Mouse (Mus musculus): ENCODE results near the gene Foxj3. TPM values are rescaled to one million over a fixed set of nuclear protein-coding genes. Genes with fewer than 3 reads are reported as not detected.

Gene Foxj3
- polyA plus RNA-seq, 1 experiment: 13.1 TPM

DNA sequence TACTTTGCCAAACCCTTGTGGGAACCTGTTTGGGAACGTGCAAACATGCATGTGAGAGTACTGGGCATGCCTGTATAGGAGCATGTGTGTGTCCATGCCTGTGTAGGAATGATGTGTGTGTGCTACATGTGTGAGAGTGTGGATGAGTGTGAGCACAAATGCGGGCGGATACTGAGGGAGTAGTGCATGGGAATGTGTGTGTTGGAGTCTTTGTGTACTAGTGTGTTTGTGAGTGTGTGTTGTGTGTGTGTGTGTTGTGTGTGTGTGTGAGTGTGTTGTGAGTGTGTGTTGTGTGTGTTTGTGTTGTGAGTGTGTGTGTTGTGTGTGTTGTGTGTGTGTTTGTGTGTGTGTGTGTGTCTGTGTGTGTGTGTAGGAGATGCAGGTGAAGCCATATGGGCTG is 131.4 kb downstream of the Foxj3 start:
- Histone ChIP-seq H3K4me3 (no peak overlapping the region), H3ac (ENCODE audit: control insufficient read depth, insufficient read length) (no peak overlapping the region), H3K4me2 (ENCODE audit: low read depth) (no peak overlapping the region), H3K79me2 (ENCODE audit: control insufficient read depth, insufficient read depth) (no peaks in the 10 kb centered on the region), H3K27me3 (ENCODE audit: control insufficient read depth, insufficient read depth, insufficient read length) (peaks cover 26% of the 10 kb centered on the region), H3K36me3 (ENCODE audit: control insufficient read depth, insufficient read depth) (no peaks in the 10 kb centered on the region)
- TF ChIP-seq MYOG (IDR thresholded peaks at IDR 0.05; ENCODE audit: control insufficient read depth in 1 of 3, insufficient read depth in 1 of 3, insufficient read length in 2 of 3, low read depth in 2 of 3): no peak
- TF ChIP-seq E2F4 (IDR thresholded peaks at IDR 0.05; ENCODE audit: insufficient read depth): no peak
- TF ChIP-seq REST (IDR thresholded peaks at IDR 0.05; ENCODE audit: insufficient read depth, insufficient read length): no peak
- TF ChIP-seq TCF3 (IDR thresholded peaks at IDR 0.05; ENCODE audit: insufficient read length, low read depth): no peak
- no peak for TF ChIP-seq USF1 (IDR thresholded peaks at IDR 0.05; ENCODE audit: low read depth)
- no peak for TF ChIP-seq POLR2AphosphoS2 (IDR thresholded peaks at IDR 0.05; ENCODE audit: insufficient read length, low read depth)
- TF ChIP-seq MYOD1 (IDR thresholded peaks at IDR 0.05; ENCODE audit: control insufficient read depth in 1 of 3, insufficient read length in 2 of 3, low read depth in 2 of 3): no peak
- TF ChIP-seq TCF12 (IDR thresholded peaks at IDR 0.05; ENCODE audit: insufficient read depth, poor library complexity, severe bottlenecking): no peak
- no peak for TF ChIP-seq MAX (IDR thresholded peaks at IDR 0.05; ENCODE audit: low read depth)
- no peak for TF ChIP-seq SRF (IDR thresholded peaks at IDR 0.05; ENCODE audit: control insufficient read depth, insufficient read length, low read depth)
- TF ChIP-seq CEBPB (IDR thresholded peaks at IDR 0.05; ENCODE audit: insufficient read depth, poor library complexity, severe bottlenecking): no peak
- no peak for TF ChIP-seq POLR2A (IDR thresholded peaks at IDR 0.05; ENCODE audit: insufficient read length, low read depth)

DNA sequence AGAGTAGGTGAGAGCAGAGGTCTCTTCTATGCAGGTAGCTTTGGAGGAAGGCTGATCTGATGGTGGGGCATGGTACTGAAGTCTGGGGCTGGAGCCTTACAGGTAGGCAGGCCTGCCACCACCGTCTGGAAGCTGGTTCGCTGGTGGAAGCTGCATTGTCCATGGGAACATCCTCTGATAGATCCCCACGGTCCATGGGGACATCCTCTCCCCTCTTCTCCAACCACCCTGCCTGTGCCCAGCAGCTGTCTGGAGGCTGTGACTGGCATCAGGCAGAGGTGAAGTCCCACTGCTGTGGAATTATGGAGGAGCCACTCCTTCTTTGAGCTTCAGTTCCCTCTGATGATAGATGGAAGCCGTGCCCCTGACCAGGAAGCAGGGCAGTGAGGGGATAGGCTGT is 131.8 kb downstream of the Foxj3 start:
- Histone ChIP-seq H3K79me2 (ENCODE audit: control insufficient read depth, insufficient read depth) (no peaks in the 10 kb centered on the region), H3K36me3 (ENCODE audit: control insufficient read depth, insufficient read depth) (no peaks in the 10 kb centered on the region), H3K4me3 (no peak overlapping the region), H3K4me2 (ENCODE audit: low read depth) (no peak overlapping the region), H3K27me3 (ENCODE audit: control insufficient read depth, insufficient read depth, insufficient read length) (peaks cover 30% of the 10 kb centered on the region), H3ac (ENCODE audit: control insufficient read depth, insufficient read length) (no peak overlapping the region)
- TF ChIP-seq POLR2A (IDR thresholded peaks at IDR 0.05; ENCODE audit: insufficient read length, low read depth): no peak
- no peak for TF ChIP-seq E2F4 (IDR thresholded peaks at IDR 0.05; ENCODE audit: insufficient read depth)
- TF ChIP-seq TCF12 (IDR thresholded peaks at IDR 0.05; ENCODE audit: insufficient read depth, poor library complexity, severe bottlenecking): no peak
- TF ChIP-seq MYOG (IDR thresholded peaks at IDR 0.05; ENCODE audit: control insufficient read depth in 1 of 3, insufficient read depth in 1 of 3, insufficient read length in 2 of 3, low read depth in 2 of 3): no peak
- no peak for TF ChIP-seq MYOD1 (IDR thresholded peaks at IDR 0.05; ENCODE audit: control insufficient read depth in 1 of 3, insufficient read length in 2 of 3, low read depth in 2 of 3)
- TF ChIP-seq POLR2AphosphoS2 (IDR thresholded peaks at IDR 0.05; ENCODE audit: insufficient read length, low read depth): no peak
- TF ChIP-seq MAX (IDR thresholded peaks at IDR 0.05; ENCODE audit: low read depth): no peak
- no peak for TF ChIP-seq REST (IDR thresholded peaks at IDR 0.05; ENCODE audit: insufficient read depth, insufficient read length)
- TF ChIP-seq USF1 (IDR thresholded peaks at IDR 0.05; ENCODE audit: low read depth): no peak
- no peak for TF ChIP-seq SRF (IDR thresholded peaks at IDR 0.05; ENCODE audit: control insufficient read depth, insufficient read length, low read depth)
- no peak for TF ChIP-seq CEBPB (IDR thresholded peaks at IDR 0.05; ENCODE audit: insufficient read depth, poor library complexity, severe bottlenecking)
- TF ChIP-seq TCF3 (IDR thresholded peaks at IDR 0.05; ENCODE audit: insufficient read length, low read depth): no peak

DNA sequence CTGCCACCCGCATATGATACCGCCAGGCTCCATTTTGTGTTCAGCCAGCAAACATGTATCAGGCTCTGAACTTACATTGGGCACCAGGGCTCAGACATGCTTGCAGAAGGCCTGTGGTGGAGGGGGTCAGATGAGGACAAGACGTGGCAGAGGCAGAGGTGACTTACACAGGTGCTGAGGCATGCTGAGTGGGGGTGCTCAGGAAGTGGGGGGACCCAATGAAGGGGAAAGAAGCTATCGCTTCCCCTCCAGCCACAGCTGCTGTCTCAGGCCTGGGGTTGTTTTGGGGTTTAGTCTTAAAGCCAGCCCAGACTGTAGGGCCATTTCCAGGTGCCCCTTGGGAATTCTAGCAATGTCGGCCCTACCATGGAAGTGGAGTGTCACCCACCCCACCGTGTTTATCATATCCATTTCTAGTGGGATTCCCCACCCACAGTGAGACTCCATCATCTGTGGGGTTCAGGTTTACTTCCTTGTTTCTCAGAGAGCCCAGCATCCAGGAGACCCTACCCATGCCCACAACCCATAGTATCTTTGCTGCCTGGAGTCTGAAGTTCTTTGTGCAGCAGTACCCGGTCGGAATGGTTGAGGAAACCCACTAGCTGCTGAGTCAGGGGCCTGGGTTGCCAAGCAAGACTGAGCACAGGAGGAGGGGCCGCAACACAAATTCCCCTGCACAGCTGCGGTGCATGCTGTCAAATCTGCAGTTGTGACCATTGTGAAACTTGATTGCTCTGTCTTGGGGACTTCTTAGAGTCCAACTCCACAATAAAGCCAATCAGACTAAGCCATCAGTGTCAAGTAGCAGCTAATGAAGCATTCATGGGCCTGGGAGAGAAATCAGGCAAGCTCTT is 132.8 kb downstream of the Foxj3 start:
- H3ac ChIP-seq (ENCODE audit: control insufficient read depth, insufficient read length): no peak overlapping the region
- TF ChIP-seq USF1 (IDR thresholded peaks at IDR 0.05; ENCODE audit: low read depth) (no peak), TCF12 (IDR thresholded peaks at IDR 0.05; ENCODE audit: insufficient read depth, poor library complexity, severe bottlenecking) (no peak), SRF (IDR thresholded peaks at IDR 0.05; ENCODE audit: control insufficient read depth, insufficient read length, low read depth) (no peak), MYOD1 (IDR thresholded peaks at IDR 0.05; ENCODE audit: control insufficient read depth in 1 of 3, insufficient read length in 2 of 3, low read depth in 2 of 3) (no peak), POLR2AphosphoS2 (IDR thresholded peaks at IDR 0.05; ENCODE audit: insufficient read length, low read depth) (no peak), MYOG (IDR thresholded peaks at IDR 0.05; ENCODE audit: control insufficient read depth in 1 of 3, insufficient read depth in 1 of 3, insufficient read length in 2 of 3, low read depth in 2 of 3) (peak in 1 of 3 experiments; percentile 16), TCF3 (IDR thresholded peaks at IDR 0.05; ENCODE audit: insufficient read length, low read depth) (no peak), CEBPB (IDR thresholded peaks at IDR 0.05; ENCODE audit: insufficient read depth, poor library complexity, severe bottlenecking) (no peak)

DNA sequence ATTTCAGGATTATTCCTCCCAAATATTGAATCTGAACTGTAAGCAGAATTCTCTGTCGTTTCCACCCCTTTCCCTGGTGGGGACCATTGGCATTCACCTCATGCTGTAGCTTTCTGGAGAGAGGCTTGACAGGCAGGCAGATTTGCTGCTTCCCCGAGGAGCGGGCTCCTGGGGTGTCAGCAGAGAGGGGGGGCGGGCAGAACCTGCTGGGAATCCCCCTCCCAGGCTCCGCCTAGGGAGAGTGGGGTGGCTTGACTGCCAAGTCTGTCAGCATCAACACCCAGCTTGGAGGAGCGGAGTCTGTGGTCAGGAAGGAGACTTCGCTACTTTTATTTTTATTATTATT is 133.4 kb downstream of the Foxj3 start:
- Histone ChIP-seq H3K79me2 (ENCODE audit: control insufficient read depth, insufficient read depth) (no peaks in the 10 kb centered on the region), H3K4me3 (no peak overlapping the region), H3K27me3 (ENCODE audit: control insufficient read depth, insufficient read depth, insufficient read length) (peaks cover 33% of the 10 kb centered on the region), H3ac (ENCODE audit: control insufficient read depth, insufficient read length) (no peak overlapping the region), H3K36me3 (ENCODE audit: control insufficient read depth, insufficient read depth) (no peaks in the 10 kb centered on the region), H3K4me2 (ENCODE audit: low read depth) (no peak overlapping the region)
- TF ChIP-seq CEBPB (IDR thresholded peaks at IDR 0.05; ENCODE audit: insufficient read depth, poor library complexity, severe bottlenecking) (no peak), USF1 (IDR thresholded peaks at IDR 0.05; ENCODE audit: low read depth) (no peak), MYOD1 (IDR thresholded peaks at IDR 0.05; ENCODE audit: control insufficient read depth in 1 of 3, insufficient read length in 2 of 3, low read depth in 2 of 3) (no peak), TCF12 (IDR thresholded peaks at IDR 0.05; ENCODE audit: insufficient read depth, poor library complexity, severe bottlenecking) (no peak), E2F4 (IDR thresholded peaks at IDR 0.05; ENCODE audit: insufficient read depth) (no peak), MYOG (IDR thresholded peaks at IDR 0.05; ENCODE audit: control insufficient read depth in 1 of 3, insufficient read depth in 1 of 3, insufficient read length in 2 of 3, low read depth in 2 of 3) (no peak), MAX (IDR thresholded peaks at IDR 0.05; ENCODE audit: low read depth) (no peak), TCF3 (IDR thresholded peaks at IDR 0.05; ENCODE audit: insufficient read length, low read depth) (no peak), POLR2A (IDR thresholded peaks at IDR 0.05; ENCODE audit: insufficient read length, low read depth) (no peak)

More for the DNA sequence above, 132.8 kb downstream of the Foxj3 start:
- Histone ChIP-seq H3K4me2 (ENCODE audit: low read depth) (no peak overlapping the region), H3K36me3 (ENCODE audit: control insufficient read depth, insufficient read depth) (no peaks in the 10 kb centered on the region), H3K27me3 (ENCODE audit: control insufficient read depth, insufficient read depth, insufficient read length) (peaks cover 33% of the 10 kb centered on the region), H3K79me2 (ENCODE audit: control insufficient read depth, insufficient read depth) (no peaks in the 10 kb centered on the region), H3K4me3 (no peak overlapping the region)
